Mouse (Mus musculus) limb, embryonic 14.5 days (tissue): ENCODE measurements around the gene Lbh. TPM values are rescaled to one million over a fixed set of nuclear protein-coding genes. Genes with fewer than 3 reads are reported as not detected.

Experiments
- ATAC-seq: fragments of 200-750 bp; cut with Nextera tagmentation; 2 replicates; pipeline ENCODE4 v1.8.0; 2017; ENCODE audit warnings: low read depth, moderate number of reproducible peaks, moderate TSS enrichment; ENCODE audit not compliant: low FRiP score
- DNase-seq: peaks from one replicate; pipeline ENCODE4 v3.0.0-alpha.2; 2015; ENCODE audit warnings: low spot score
- H3K27ac ChIP-seq: fragments of 300-500 bp; sonication (generic); replicated peaks from 2 replicates; pipeline ENCODE4 v1.5.1; 2014; ENCODE audit warnings: low read depth, mild to moderate bottlenecking, low read length, moderate library complexity, mixed read lengths
- H3K27me3 ChIP-seq: fragments of 300-500 bp; sonication (generic); 2 replicates; pipeline ENCODE4 v1.6.1; 2014; ENCODE audit warnings: low read length, mixed read lengths; ENCODE audit not compliant: control insufficient read depth, insufficient read depth
- H3K36me3 ChIP-seq: fragments of 300-500 bp; sonication (generic); 2 replicates; pipeline ENCODE4 v1.6.1; 2014; ENCODE audit warnings: mild to moderate bottlenecking, low read length, moderate library complexity, mixed read lengths; ENCODE audit not compliant: control insufficient read depth, insufficient read depth
- H3K4me1 ChIP-seq: fragments of 300-500 bp; sonication (generic); 2 replicates; pipeline ENCODE4 v1.6.1; 2014; ENCODE audit warnings: antibody characterized with exemption, low read length, mixed read lengths; ENCODE audit not compliant: control insufficient read depth, insufficient read depth
- H3K4me2 ChIP-seq: fragments of 300-500 bp; sonication (generic); replicated peaks from 2 replicates; pipeline ENCODE4 v1.6.1; 2014; ENCODE audit warnings: low read depth, mild to moderate bottlenecking, low read length, moderate library complexity; ENCODE audit not compliant: severe bottlenecking
- H3K4me3 ChIP-seq: fragments of 300-500 bp; sonication (generic); replicated peaks from 2 replicates; pipeline ENCODE4 v1.5.1; 2014; ENCODE audit warnings: low read length
- H3K9ac ChIP-seq: fragments of 300-500 bp; sonication (generic); 2 replicates; pipeline ENCODE4 v1.6.1; 2014; ENCODE audit warnings: mild to moderate bottlenecking, low read depth, low read length, moderate library complexity; ENCODE audit not compliant: severe bottlenecking
- H3K9me3 ChIP-seq: fragments of 300-500 bp; sonication (generic); 2 replicates; pipeline ENCODE4 v1.6.1; 2016; ENCODE audit warnings: low read length; ENCODE audit not compliant: control insufficient read depth
- POLR2A ChIP-seq: fragments of 200-500 bp; IDR thresholded peaks from 2 replicates; pipeline ENCODE4 v1.8.0; 2012; ENCODE audit warnings: inconsistent platforms, mild to moderate bottlenecking, moderate library complexity, borderline replicate concordance; ENCODE audit not compliant: insufficient read depth, insufficient read length; ENCODE audit errors: extremely low read depth
- WGBS: fragments of 180-500 bp; shearing (Covaris S2); extraction: QIAGEN DNeasy Blood & Tissue Kit; methylation state at CpG from one replicate; pipeline ENCODE4 v1.1.7; 2014; 5-methylcytosine and 5-hydroxymethylcytosine counted together
- polyA plus RNA-seq, 2 experiments: library from polyadenylated mRNA; depleted of rRNA in 1 of 2; stranded (reverse) in 1 of 2; unstranded in 1 of 2; fragments of >200 nt; fragmentation: Nextera tagmentation in 1 of 2; extraction: Ambion mirVana in 1 of 2; gene quantifications; 2 replicates each; pipeline versions ENCODE4 v1.2.1 to v1.2.3; 2012 to 2014

Lbh gene
- polyA plus RNA-seq (2012; rRNA removed) (55.3 and 80.6 TPM in 2 replicates), polyA plus RNA-seq (2014; fragmentation: Nextera tagmentation; extraction: Ambion mirVana) (3.9 and 4.9 TPM in 2 replicates)

DNA sequence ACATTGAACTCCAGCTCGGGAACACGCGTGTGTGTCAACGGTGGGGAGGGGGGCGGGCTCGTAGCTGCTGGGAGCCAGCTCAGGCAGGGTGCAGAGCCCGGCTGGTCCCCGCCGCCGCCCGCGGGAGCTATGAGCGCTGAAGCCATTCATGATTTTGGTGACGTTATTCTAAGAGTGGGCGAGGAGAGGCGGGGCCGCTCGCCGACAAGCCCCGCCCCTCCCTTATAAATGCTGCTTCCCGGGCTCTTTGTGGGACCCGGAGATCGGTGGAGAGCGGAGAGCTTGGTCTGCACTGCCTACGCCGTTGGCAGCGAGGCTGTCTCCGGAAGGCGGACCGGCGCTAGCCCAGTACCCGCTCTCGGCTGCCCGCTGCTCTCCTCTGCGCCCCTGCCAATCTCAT is at the start of gene Lbh:
Gene Lbh (plus strand): TSS at position 253 of the 400 bp plus-strand sequence.
- H3K27me3 ChIP-seq, result no peaks in the 10 kb centered on the region
- H3K4me2 ChIP-seq, result peak within 1 kb of the TSS; percentile 96
- 0% methylated on average over 30 of the region's 35 CpGs for WGBS
- H3K27ac ChIP-seq, result peak within 1 kb of the TSS; percentile 84
- H3K4me1 ChIP-seq, result peaks cover 34% of the 10 kb centered on the region
- ATAC-seq, result peak; percentile 87
- TF ChIP-seq POLR2A, result peak; percentile 99
- peak; percentile 93 for DNase-seq
- no peaks in the 10 kb centered on the region for H3K9me3 ChIP-seq
- peak within 1 kb of the TSS; percentile 72 for H3K9ac ChIP-seq
- H3K36me3 ChIP-seq, result peaks cover 18% of the 10 kb centered on the region; the same call in 1 of the 2 replicates
- peak within 1 kb of the TSS; percentile 56 for H3K4me3 ChIP-seq

DNA sequence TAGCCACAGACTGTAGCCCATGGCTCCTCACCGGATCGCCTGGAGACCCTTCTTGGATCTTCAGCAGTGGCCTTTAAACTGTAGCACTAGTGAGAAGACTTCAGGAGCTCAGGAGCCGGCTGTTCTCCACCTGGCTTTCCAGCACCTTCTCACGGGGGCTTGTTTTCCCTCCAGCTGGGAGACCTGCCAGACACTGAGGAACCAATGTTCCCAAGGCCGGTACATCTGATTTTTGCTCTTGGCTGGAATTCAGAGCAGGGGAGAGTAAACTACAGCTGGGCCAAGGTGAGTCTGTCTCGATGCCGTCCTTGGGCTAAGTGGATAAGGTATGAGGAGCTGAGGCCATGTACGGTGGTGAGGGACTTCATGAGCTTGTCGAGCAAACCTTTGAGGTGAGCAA is 39.1 kb upstream of the Lbh start:
- TF ChIP-seq POLR2A, result no peak
- WGBS, result 84% methylated on average over 9 of the region's 9 CpGs
- no peak overlapping the region for H3K4me3 ChIP-seq
- H3K4me1 ChIP-seq, result no peaks in the 10 kb centered on the region
- no peaks in the 10 kb centered on the region for H3K27me3 ChIP-seq
- H3K27ac ChIP-seq, result no peak overlapping the region
- H3K36me3 ChIP-seq, result no peaks in the 10 kb centered on the region
- ATAC-seq (no peak), DNase-seq (no peak)
- H3K9me3 ChIP-seq, result no peaks in the 10 kb centered on the region
- no peak overlapping the region for H3K9ac ChIP-seq
- no peak overlapping the region for H3K4me2 ChIP-seq

GRCm38 (mm10) chr17:72880156-72880555 is 37.9 kb upstream of the Lbh start:
- TF ChIP-seq POLR2A, result no peak
- Histone ChIP-seq H3K27ac (no peak overlapping the region), H3K4me3 (no peak overlapping the region), H3K36me3 (no peaks in the 10 kb centered on the region), H3K4me1 (no peaks in the 10 kb centered on the region), H3K4me2 (no peak overlapping the region), H3K9me3 (no peaks in the 10 kb centered on the region), H3K9ac (no peak overlapping the region), H3K27me3 (no peaks in the 10 kb centered on the region)
- no peak for ATAC-seq
- 61% methylated on average over 3 of the region's 3 CpGs for WGBS
- DNase-seq, result no peak

DNA sequence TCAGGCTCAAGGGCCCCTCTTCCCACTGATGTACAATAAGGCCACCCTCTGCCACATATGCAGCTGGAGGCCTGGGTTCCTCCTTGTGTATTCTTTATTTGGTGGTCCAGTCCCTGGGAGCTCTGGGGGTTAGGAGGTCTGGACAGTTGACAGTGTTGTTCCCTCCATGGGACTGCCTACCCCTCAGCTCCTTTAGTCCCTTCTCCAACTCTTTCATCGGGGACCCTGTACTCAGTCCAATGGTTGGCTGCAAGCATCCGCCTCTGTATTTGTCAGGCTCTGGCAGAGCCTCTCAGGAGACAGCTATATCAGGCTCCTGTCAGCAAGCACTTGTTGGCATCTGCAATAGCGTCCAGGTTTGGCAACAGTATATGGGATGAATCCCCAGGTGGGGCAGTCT is 37.1 kb upstream of the Lbh start:
- H3K9me3 ChIP-seq, result no peaks in the 10 kb centered on the region
- WGBS, result 76% methylated on average over 3 of the region's 3 CpGs
- ATAC-seq, result no peak
- no peak overlapping the region for H3K4me3 ChIP-seq
- no peaks in the 10 kb centered on the region for H3K27me3 ChIP-seq
- no peaks in the 10 kb centered on the region for H3K4me1 ChIP-seq
- H3K4me2 ChIP-seq, result no peak overlapping the region
- H3K36me3 ChIP-seq, result no peaks in the 10 kb centered on the region
- H3K27ac ChIP-seq, result no peak overlapping the region
- no peak for DNase-seq
- H3K9ac ChIP-seq, result no peak overlapping the region
- no peak for TF ChIP-seq POLR2A

DNA sequence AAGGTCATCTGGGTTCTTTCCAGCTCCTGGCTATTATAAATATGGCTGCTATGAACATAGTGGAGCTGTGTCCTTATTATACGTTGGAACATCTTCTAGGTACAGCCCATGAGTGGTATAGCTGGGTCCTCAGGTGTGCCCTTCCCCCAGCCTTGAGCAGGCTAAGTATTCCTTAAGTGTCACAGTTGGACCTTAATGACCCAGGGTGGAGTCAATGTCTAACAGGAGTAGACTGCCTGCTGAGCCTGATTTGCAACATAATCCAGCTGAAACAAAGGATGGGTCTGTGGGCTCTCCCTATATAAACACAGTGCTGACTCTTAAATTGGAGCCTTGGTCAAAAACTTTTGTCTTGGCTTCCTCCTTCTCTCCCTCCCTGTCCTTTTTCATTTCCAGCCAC is 36.3 kb upstream of the Lbh start:
- Histone ChIP-seq H3K27me3 (no peaks in the 10 kb centered on the region), H3K27ac (no peak overlapping the region), H3K4me2 (no peak overlapping the region), H3K4me3 (no peak overlapping the region), H3K9ac (no peak overlapping the region), H3K36me3 (no peaks in the 10 kb centered on the region), H3K9me3 (no peaks in the 10 kb centered on the region), H3K4me1 (no peaks in the 10 kb centered on the region)
- ATAC-seq (no peak), DNase-seq (no peak)
- TF ChIP-seq POLR2A, result no peak
- WGBS, result 50% methylated on average over 1 of the region's 1 CpGs
